Mouse (Mus musculus): Measurements from ENCODE around the gene Rnf123.

DNA sequence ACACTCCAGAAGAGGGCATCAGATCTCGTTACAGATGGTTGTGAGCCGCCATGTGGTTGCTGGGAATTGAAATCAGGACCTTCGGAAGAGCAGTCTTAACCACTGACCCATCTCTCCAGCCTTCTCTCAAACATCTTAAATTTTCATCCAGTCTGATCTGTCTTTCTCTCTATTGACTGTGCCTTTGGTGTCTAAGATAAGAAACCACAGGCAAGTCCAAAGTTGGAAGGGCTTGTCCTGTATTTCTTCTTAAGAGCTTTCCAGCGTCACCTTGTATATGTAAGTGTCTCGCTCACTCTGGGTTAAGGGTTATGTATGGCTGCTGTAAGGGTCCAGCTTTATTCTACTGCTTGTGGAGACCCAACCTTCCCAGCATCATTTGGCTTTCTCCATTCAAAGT lies 48.4 kb upstream of the Rnf123 start:
- TF ChIP-seq CTCF (IDR thresholded peaks at IDR 0.05; ENCODE audit: insufficient read depth, low read length) (no peak), POLR2A (IDR thresholded peaks at IDR 0.05; ENCODE audit: borderline replicate concordance, extremely low read depth, low read depth, low read length) (no peak)
